Mouse (Mus musculus) stomach, embryonic 16.5 days (tissue): ENCODE measurements around the gene Cisd3. TPM values are rescaled to one million over a fixed set of nuclear protein-coding genes. Genes with fewer than 3 reads are reported as not detected.

Experiments
- ATAC-seq: fragments of 200-750 bp; cut with Nextera tagmentation; 2 replicates; pipeline ENCODE4 v1.8.0; 2017; ENCODE audit warnings: moderate number of reproducible peaks, moderate TSS enrichment; ENCODE audit not compliant: insufficient read depth, low FRiP score
- H3K27ac ChIP-seq: fragments of 300-500 bp; sonication (generic); 2 replicates; pipeline ENCODE4 v1.5.1; 2014; ENCODE audit warnings: low read length
- H3K27me3 ChIP-seq: fragments of 300-500 bp; sonication (generic); 2 replicates; pipeline ENCODE4 v1.6.1; 2014; ENCODE audit warnings: low read length, control low read depth, mixed read lengths; ENCODE audit not compliant: control insufficient read depth, insufficient read depth
- H3K36me3 ChIP-seq: fragments of 300-500 bp; sonication (generic); 2 replicates; pipeline ENCODE4 v1.6.1; 2014; ENCODE audit warnings: low read length; ENCODE audit not compliant: control insufficient read depth, insufficient read depth
- H3K4me1 ChIP-seq: fragments of 300-500 bp; sonication (generic); 2 replicates; pipeline ENCODE4 v1.6.1; 2014; ENCODE audit warnings: low read length, control low read depth, mixed read lengths; ENCODE audit not compliant: control insufficient read depth, insufficient read depth
- H3K4me2 ChIP-seq: fragments of 300-500 bp; sonication (generic); 2 replicates; pipeline ENCODE4 v1.6.1; 2014; ENCODE audit warnings: low read depth, low read length, mixed read lengths
- H3K4me3 ChIP-seq: fragments of 300-500 bp; sonication (generic); replicated peaks from 2 replicates; pipeline ENCODE4 v1.5.1; 2014; ENCODE audit warnings: mild to moderate bottlenecking, low read length
- H3K9ac ChIP-seq: fragments of 300-500 bp; sonication (generic); 2 replicates; pipeline ENCODE4 v1.6.1; 2014; ENCODE audit warnings: low read length
- H3K9me3 ChIP-seq: fragments of 300-500 bp; sonication (generic); replicated peaks from 2 replicates; pipeline ENCODE4 v1.6.1; 2016; ENCODE audit warnings: low read length, control low read depth; ENCODE audit not compliant: control insufficient read depth
- WGBS: fragments of 180-500 bp; shearing (Covaris S2); extraction: QIAGEN DNeasy Blood & Tissue Kit; methylation state at CpG from one replicate; pipeline ENCODE4 v1.1.7; 2014; 5-methylcytosine and 5-hydroxymethylcytosine counted together
- polyA plus RNA-seq: library from polyadenylated mRNA; unstranded; fragments of >200 nt; fragmentation: Nextera tagmentation; extraction: Ambion mirVana; gene quantifications from 2 replicates; pipeline ENCODE4 v1.2.1, GENCODE M21; 2015

The Cisd3 gene
- polyA plus RNA-seq, 1 experiment from 2014 or later, result 35.1 TPM

GRCm38 (mm10) chr11:97669268-97669667 is 16.4 kb upstream of the Cisd3 start:
- ATAC-seq, result no peak
- H3K27me3 ChIP-seq, result no peaks in the 10 kb centered on the region
- H3K9me3 ChIP-seq, result no peaks in the 10 kb centered on the region
- peaks cover 11% of the 10 kb centered on the region for H3K4me1 ChIP-seq
- no peak overlapping the region for H3K4me2 ChIP-seq
- H3K4me3 ChIP-seq, result no peak overlapping the region
- no peak overlapping the region for H3K27ac ChIP-seq
- 58% methylated on average over 15 of the region's 15 CpGs for WGBS
- no peak overlapping the region for H3K9ac ChIP-seq
- peaks cover 20% of the 10 kb centered on the region for H3K36me3 ChIP-seq

DNA sequence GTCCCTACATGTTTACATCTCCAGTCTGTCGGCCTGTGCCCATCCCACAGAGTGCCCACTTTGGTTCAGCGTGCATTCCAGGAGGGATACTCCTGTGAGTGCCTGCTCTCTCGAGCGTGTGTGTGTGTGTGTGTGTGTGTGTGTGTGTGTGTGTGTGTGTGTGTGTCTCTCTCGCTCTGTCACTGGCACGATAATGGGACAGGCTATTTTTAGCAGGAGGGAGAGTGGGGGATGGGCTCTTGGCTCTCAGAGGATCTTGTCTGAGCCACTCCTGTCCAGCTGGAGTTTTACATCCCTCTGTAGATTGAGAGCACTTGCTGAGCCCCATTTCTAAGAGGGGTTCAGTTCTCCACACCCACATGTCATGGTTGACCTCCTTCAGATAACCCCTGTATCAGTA is 15.8 kb upstream of the Cisd3 start:
- Histone ChIP-seq H3K27me3 (no peaks in the 10 kb centered on the region), H3K36me3 (peaks cover 20% of the 10 kb centered on the region), H3K4me1 (peaks cover 8% of the 10 kb centered on the region), H3K27ac (no peak overlapping the region), H3K9ac (0 out of 2 replicates have a peak overlapping the region, but pooled peaks have one; percentile 19), H3K4me2 (no peak overlapping the region), H3K4me3 (no peak overlapping the region), H3K9me3 (no peaks in the 10 kb centered on the region)
- WGBS, result 18% methylated on average over 6 of the region's 6 CpGs
- peak; percentile 19; the same call in 1 of the 2 replicates for ATAC-seq

DNA sequence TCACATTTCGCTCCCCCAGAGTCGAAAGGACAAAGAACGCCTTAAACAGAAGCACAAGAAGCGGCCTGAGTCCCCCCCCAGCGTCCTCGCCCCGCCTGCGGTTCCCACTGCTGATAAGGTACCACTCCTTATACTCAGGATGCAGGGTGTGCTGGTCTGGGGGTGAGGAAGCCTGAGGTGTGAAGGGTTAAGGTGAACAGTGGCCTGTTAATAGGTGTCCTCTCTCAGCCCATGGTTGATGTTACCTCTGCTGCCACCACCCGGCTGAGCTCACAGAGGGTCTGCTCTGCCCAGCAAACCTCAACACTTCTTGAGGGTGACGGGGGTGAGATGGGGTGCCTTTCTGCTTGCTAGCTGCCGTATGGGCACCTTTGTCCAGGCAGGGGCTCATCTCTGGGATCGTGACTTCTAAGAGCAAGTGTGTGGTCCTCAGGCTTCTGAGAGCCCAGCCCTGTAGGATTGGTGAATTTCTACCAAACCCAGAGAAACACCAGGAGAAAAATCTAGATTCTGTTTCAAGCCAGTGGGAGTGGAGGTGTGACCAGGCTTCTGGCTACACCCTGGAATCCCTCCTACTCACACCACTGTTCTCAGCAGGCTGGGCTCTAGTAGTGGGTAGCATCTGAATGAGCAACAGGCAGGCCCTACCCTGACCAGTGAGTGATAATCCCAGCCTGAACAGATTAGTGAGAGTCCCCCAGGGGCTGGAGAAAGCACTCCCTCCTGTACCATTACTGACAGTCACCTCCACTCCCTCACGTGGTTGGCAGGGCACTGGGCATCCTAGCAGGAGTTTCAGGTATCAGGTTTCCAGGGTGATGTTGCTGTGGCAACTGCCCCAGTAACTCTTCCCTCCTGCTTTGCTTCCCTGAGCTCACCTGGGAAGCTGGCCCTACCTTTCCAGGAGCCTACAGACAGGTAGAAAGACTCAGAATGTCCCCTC is 15.1 kb upstream of the Cisd3 start:
- H3K4me2 ChIP-seq, result no peak overlapping the region
- H3K9me3 ChIP-seq, result no peaks in the 10 kb centered on the region
- ATAC-seq, result peak; percentile 36; the same call in 1 of the 2 replicates
- WGBS, result 60% methylated on average over 13 of the region's 13 CpGs
- H3K9ac ChIP-seq, result 0 out of 2 replicates have a peak overlapping the region, but pooled peaks have one; percentile 19
- H3K36me3 ChIP-seq, result peaks cover 20% of the 10 kb centered on the region
- no peak overlapping the region for H3K27ac ChIP-seq
- H3K27me3 ChIP-seq, result no peaks in the 10 kb centered on the region
- no peak overlapping the region for H3K4me3 ChIP-seq
- H3K4me1 ChIP-seq, result peaks cover 7% of the 10 kb centered on the region

GRCm38 (mm10) chr11:97671177-97671527 is 14.5 kb upstream of the Cisd3 start:
- H3K9me3 ChIP-seq, result no peaks in the 10 kb centered on the region
- no peak for ATAC-seq
- H3K27ac ChIP-seq, result no peak overlapping the region
- peaks cover 7% of the 10 kb centered on the region for H3K4me1 ChIP-seq
- H3K4me3 ChIP-seq, result no peak overlapping the region
- H3K9ac ChIP-seq, result no peak overlapping the region
- WGBS, result 50% methylated on average over 2 of the region's 2 CpGs
- peaks cover 15% of the 10 kb centered on the region for H3K36me3 ChIP-seq
- no peaks in the 10 kb centered on the region for H3K27me3 ChIP-seq
- H3K4me2 ChIP-seq, result no peak overlapping the region

GRCm38 (mm10) chr11:97673148-97673547 is 12.5 kb upstream of the Cisd3 start:
- Histone ChIP-seq H3K9me3 (no peaks in the 10 kb centered on the region), H3K4me1 (peaks cover 7% of the 10 kb centered on the region), H3K4me3 (no peak overlapping the region), H3K9ac (no peak overlapping the region), H3K27me3 (no peaks in the 10 kb centered on the region), H3K27ac (no peak overlapping the region), H3K36me3 (peaks cover 9% of the 10 kb centered on the region), H3K4me2 (no peak overlapping the region)
- ATAC-seq, result no peak
- 84% methylated on average over 11 of the region's 11 CpGs for WGBS

- no peaks in the 10 kb centered on the region for H3K4me1 ChIP-seq
- 77% methylated on average over 15 of the region's 15 CpGs for WGBS
- 0 out of 2 replicates have a peak overlapping the region, but pooled peaks have one; percentile 10 for H3K9ac ChIP-seq
- H3K9me3 ChIP-seq, result no peaks in the 10 kb centered on the region
- H3K36me3 ChIP-seq, result peaks cover 13% of the 10 kb centered on the region
- no peaks in the 10 kb centered on the region for H3K27me3 ChIP-seq
- H3K4me2 ChIP-seq, result no peak overlapping the region
- H3K27ac ChIP-seq, result no peak overlapping the region
- no peak for ATAC-seq
- H3K4me3 ChIP-seq, result no peak overlapping the region
These were observed 9.4 kb upstream of the Cisd3 start for GRCm38 (mm10) chr11:97676050-97676754.

DNA sequence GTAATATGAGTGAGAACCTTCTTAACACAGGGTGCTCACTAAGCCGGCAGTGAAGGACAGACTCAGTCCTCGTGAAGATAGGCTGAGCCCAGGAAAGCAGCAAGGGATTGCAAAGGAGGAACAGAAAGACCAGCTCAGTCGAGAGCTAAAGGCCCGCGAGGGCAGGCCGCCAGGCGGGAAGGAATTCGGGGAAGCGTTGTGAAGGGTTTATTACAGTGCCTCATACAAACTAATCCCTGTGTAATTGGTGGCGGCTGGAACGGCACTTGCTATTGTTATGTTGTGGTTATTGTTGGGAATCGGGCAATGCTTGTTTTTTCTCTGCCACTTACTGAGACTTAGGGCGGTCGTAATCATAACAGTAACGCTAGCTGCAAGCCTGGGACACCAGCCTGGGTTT is 8.2 kb upstream of the Cisd3 start:
- no peak overlapping the region for H3K4me3 ChIP-seq
- ATAC-seq, result no peak
- 69% methylated on average over 15 of the region's 15 CpGs for WGBS
- H3K4me2 ChIP-seq, result no peak overlapping the region
- no peaks in the 10 kb centered on the region for H3K9me3 ChIP-seq
- H3K27ac ChIP-seq, result no peak overlapping the region
- H3K27me3 ChIP-seq, result no peaks in the 10 kb centered on the region
- no peaks in the 10 kb centered on the region for H3K4me1 ChIP-seq
- no peak overlapping the region for H3K9ac ChIP-seq
- peaks cover 8% of the 10 kb centered on the region for H3K36me3 ChIP-seq

- H3K27ac ChIP-seq, result no peak overlapping the region
- H3K4me1 ChIP-seq, result no peaks in the 10 kb centered on the region
- WGBS, result 63% methylated on average over 8 of the region's 8 CpGs
- no peak overlapping the region for H3K4me3 ChIP-seq
- no peaks in the 10 kb centered on the region for H3K9me3 ChIP-seq
- ATAC-seq, result no peak
- no peaks in the 10 kb centered on the region for H3K27me3 ChIP-seq
- H3K4me2 ChIP-seq, result no peak overlapping the region
- H3K9ac ChIP-seq, result no peak overlapping the region
- peaks cover 8% of the 10 kb centered on the region for H3K36me3 ChIP-seq
These were observed 7.8 kb upstream of the Cisd3 start for GRCm38 (mm10) chr11:97677842-97678241.

DNA sequence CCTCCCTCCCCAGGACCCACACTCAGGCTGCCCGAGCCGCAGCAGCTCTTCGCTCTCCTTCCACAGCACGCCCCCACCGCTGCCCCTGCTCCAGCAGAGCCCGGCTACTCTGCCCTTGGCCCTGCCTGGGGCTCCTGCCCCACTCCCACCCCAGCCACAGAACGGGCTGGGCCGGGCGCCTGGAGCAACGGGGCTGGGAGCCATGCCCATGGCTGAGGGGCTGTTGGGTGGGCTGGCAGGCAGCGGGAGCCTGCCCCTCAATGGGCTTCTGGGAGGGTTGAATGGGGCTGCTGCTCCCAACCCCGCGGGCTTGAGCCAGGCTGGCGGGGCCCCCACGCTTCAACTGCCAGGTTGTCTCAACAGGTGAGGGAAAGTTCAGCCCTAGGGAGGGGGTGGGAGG is 7.3 kb upstream of the Cisd3 start:
- Histone ChIP-seq H3K4me3 (no peak overlapping the region), H3K9me3 (no peaks in the 10 kb centered on the region), H3K4me2 (no peak overlapping the region), H3K27ac (no peak overlapping the region), H3K4me1 (no peaks in the 10 kb centered on the region), H3K9ac (no peak overlapping the region), H3K27me3 (no peaks in the 10 kb centered on the region), H3K36me3 (peaks cover 8% of the 10 kb centered on the region)
- ATAC-seq, result no peak
- 80% methylated on average over 15 of the region's 15 CpGs for WGBS
